ENCODE assay signal across 9 mouse cellular contexts in the genomic region with DNA sequence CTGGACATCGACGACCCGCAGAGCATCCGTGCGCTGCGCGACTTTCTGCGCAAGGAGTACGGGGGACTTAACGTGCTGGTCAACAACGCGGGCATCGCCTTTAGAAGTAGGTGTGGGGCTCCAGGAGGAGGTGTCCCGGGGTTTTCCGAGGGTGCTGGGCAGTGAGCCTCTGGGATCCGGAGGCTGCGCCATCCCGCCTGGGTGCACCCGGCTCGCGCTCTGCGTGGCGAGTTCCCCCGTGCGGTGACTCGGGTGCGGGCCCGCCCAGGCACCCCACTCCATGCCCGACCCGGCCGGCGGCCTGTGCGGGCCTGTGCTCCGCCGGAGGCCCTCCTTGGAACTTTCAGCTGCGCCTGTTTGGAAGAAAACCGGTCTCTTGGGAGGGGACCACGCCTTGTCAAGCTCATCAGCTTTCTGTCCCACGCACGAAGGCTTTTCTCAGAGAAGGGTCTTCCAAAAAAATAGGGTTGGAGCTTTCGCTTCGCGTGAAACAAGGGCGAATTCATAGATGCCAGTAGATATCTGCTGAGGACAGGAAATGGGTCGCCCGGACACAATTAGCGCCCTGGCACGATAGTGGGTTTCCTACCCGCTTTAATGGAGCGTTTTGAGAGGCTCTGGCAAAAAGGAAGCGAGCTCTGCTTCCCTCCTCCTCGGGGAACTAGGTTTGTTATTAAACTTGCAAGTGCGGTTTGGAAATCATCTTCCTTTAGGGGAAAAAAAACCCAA. TPM values are rescaled to one million over a fixed set of nuclear protein-coding genes. Genes with fewer than 3 reads are reported as not detected.
A peak's percentile ranks its signal among the peaks of the same experiment; 100 is the strongest.
DNase-seq lines count a peak whose midpoint lies in the region; ATAC-seq and TF ChIP-seq lines count a peak whose summit lies in the region.
"Had no signal": no experiment of that assay in that cellular context is flagged by ENCODE, and none has a peak within 500 bp of the region (broad histone marks: within the 10 kb centered on the region; RNA-seq: fewer than 3 reads in every experiment).

No protein-coding gene starts in this region.

- H3K4me1 ChIP-seq in G1E (ENCODE audit: insufficient read depth, low read depth, low read length), result peaks cover 2% of the 10 kb centered on the region; the same call in 1 of the 2 replicates
- H3K4me1 ChIP-seq in embryonic facial prominence, embryonic 13.5 days, result peaks cover 31% of the 10 kb centered on the region
- peaks cover 19% of the 10 kb centered on the region for H3K4me1 ChIP-seq in heart, embryonic 10.5 days
- peaks cover 14% of the 10 kb centered on the region for H3K4me1 ChIP-seq in stomach, embryonic 16.5 days (ENCODE audit: control insufficient read depth, insufficient read depth, low read length)

- TF ChIP-seq CTCF in G1E (IDR thresholded peaks at IDR 0.05; ENCODE audit: low read depth, low read length), result no peak

- peaks cover 22% of the 10 kb centered on the region for H3K27me3 ChIP-seq in G1E (ENCODE audit: insufficient read depth, low read length)
- peaks cover 63% of the 10 kb centered on the region for H3K27me3 ChIP-seq in embryonic facial prominence, embryonic 13.5 days
- H3K27me3 ChIP-seq in heart, embryonic 10.5 days (ENCODE audit: insufficient read depth, poor library complexity, severe bottlenecking), result peaks cover 60% of the 10 kb centered on the region
- H3K27me3 ChIP-seq in stomach, embryonic 16.5 days (ENCODE audit: control insufficient read depth, insufficient read depth, low read length), result peaks cover 20% of the 10 kb centered on the region; the same call in 1 of the 2 replicates

- H3K36me3 ChIP-seq in G1E (replicated peaks) (no peaks in the 10 kb centered on the region), macrophage (ENCODE audit: inconsistent target) (no peaks in the 10 kb centered on the region)
- H3K36me3 ChIP-seq in embryonic facial prominence, embryonic 13.5 days, result no peaks in the 10 kb centered on the region
- no peaks in the 10 kb centered on the region for H3K36me3 ChIP-seq in heart, embryonic 10.5 days
- no peaks in the 10 kb centered on the region for H3K36me3 ChIP-seq in stomach, embryonic 16.5 days (ENCODE audit: control insufficient read depth, insufficient read depth, low read length)

- peaks cover 8% of the 10 kb centered on the region for H3K9me3 ChIP-seq in G1E (replicated peaks)
- H3K9me3 ChIP-seq in embryonic facial prominence, embryonic 13.5 days, result no peaks in the 10 kb centered on the region
- no peaks in the 10 kb centered on the region for H3K9me3 ChIP-seq in heart, embryonic 10.5 days
- H3K9me3 ChIP-seq in stomach, embryonic 16.5 days (replicated peaks; ENCODE audit: control insufficient read depth, low read length), result no peaks in the 10 kb centered on the region

- H3K9ac ChIP-seq in embryonic facial prominence, embryonic 13.5 days, result peak overlapping the region; percentile 74
- peak overlapping the region; percentile 75 for H3K9ac ChIP-seq in stomach, embryonic 16.5 days (ENCODE audit: low read length)

- H3K4me3 ChIP-seq in G1E (ENCODE audit: low read depth, low read length) (0 out of 2 replicates have a peak overlapping the region, but pooled peaks have one; percentile 15), macrophage (ENCODE audit: inconsistent target) (peak overlapping the region; percentile 38)
- peak overlapping the region; percentile 53 for H3K4me3 ChIP-seq in embryonic facial prominence, embryonic 13.5 days
- H3K4me3 ChIP-seq in heart, embryonic 10.5 days, result peak overlapping the region; percentile 61
- H3K4me3 ChIP-seq in stomach, embryonic 16.5 days (replicated peaks; ENCODE audit: low read length), result peak overlapping the region; percentile 55

- WGBS in embryonic facial prominence, embryonic 13.5 days, result 1% methylated on average over 53 of the region's 53 CpGs
- WGBS in heart, embryonic 10.5 days, result under 1% methylated on average over 53 of the region's 53 CpGs
- 2% methylated on average over 53 of the region's 53 CpGs for WGBS in macrophage (ENCODE audit: missing documents)
- 2% methylated on average over 53 of the region's 53 CpGs for WGBS in stomach, embryonic 16.5 days

- no peak overlapping the region for H3K27ac ChIP-seq in embryonic facial prominence, embryonic 13.5 days
- H3K27ac ChIP-seq in heart, embryonic 10.5 days, result no peak overlapping the region
- H3K27ac ChIP-seq in macrophage, result no peak overlapping the region
- peak overlapping the region; percentile 81; the same call in 1 of the 2 replicates for H3K27ac ChIP-seq in stomach, embryonic 16.5 days (ENCODE audit: low read length)

- no peak for ATAC-seq in G1E (ENCODE audit: extremely low read depth, insufficient number of reproducible peaks, low FRiP score, poor library complexity, severe bottlenecking)
- no peak for ATAC-seq in embryonic facial prominence, embryonic 13.5 days (ENCODE audit: insufficient number of reproducible peaks, insufficient read depth, low FRiP score, low TSS enrichment, low read depth)
- no peak for ATAC-seq in stomach, embryonic 16.5 days (ENCODE audit: insufficient read depth, low FRiP score)

- H3K4me2 ChIP-seq in embryonic facial prominence, embryonic 13.5 days, result peak overlapping the region; percentile 97
- peak overlapping the region; percentile 91 for H3K4me2 ChIP-seq in stomach, embryonic 16.5 days (ENCODE audit: low read depth, low read length)

- DNase-seq in kidney, adult 18-20 months, result peak; percentile 38
- DNase-seq in kidney, adult 9 months, result no peak
- DNase-seq in G1E (ENCODE audit: low spot score), result no peak
- DNase-seq in heart, embryonic 10.5 days (ENCODE audit: low spot score), result no peak
- peak; percentile 43 for DNase-seq in kidney, postnatal 10 days

- H3K79me2 ChIP-seq in macrophage (ENCODE audit: inconsistent target), result no peaks in the 10 kb centered on the region

RNA-seq across cellular contexts. Expression of gene Cbr3, which starts 0.7 kb away (rescaled TPM):
- total RNA-seq in G1E (2014; fragmentation: Nextera tagmentation) (not detected in 2 replicates), G1E (2017) (not detected in 2 replicates)
- polyA plus RNA-seq in G1E (2012) (not detected in 2 replicates), macrophage (2018) (9.0 to 19.4 TPM (median 16.4 TPM) in 3 replicates)
- 8.1 and 9.9 TPM in 2 replicates for polyA plus RNA-seq in embryonic facial prominence, embryonic 13.5 days (2015; fragmentation: Nextera tagmentation; extraction: Ambion mirVana)
- 0.20 and 0.23 TPM in 2 replicates for polyA plus RNA-seq in heart, embryonic 10.5 days (2016; fragmentation: Nextera tagmentation; extraction: Ambion mirVana)
- total RNA-seq in macrophage (2018; cell fraction: chromatin; rRNA removed), result 1 to 10 TPM in 15 of 26 experiments, under 1 TPM in 3, not detected in 8; 0.70 to 6.8 (median 1.5) TPM
- 10 to 100 TPM in 12 of 26 experiments, 1 to 10 TPM in 14; 4.8 to 17.5 (median 9.3) TPM for total RNA-seq in macrophage (2018; cell fraction: cytosol; rRNA removed)
- 1 to 10 TPM in 25 of 26 experiments, under 1 TPM in 1; 0.87 to 9.8 (median 2.9) TPM for total RNA-seq in macrophage (2018; cell fraction: nucleus; rRNA removed)
- polyA plus RNA-seq in stomach, embryonic 16.5 days (2015; fragmentation: Nextera tagmentation; extraction: Ambion mirVana), result 34.8 and 46.2 TPM in 2 replicates
- total RNA-seq: MEL had no signal

RNA-seq across cellular contexts. Expression of gene Dop1b, which starts 28.0 kb away (rescaled TPM):
- total RNA-seq in G1E (2014; fragmentation: Nextera tagmentation) (1.3 and 3.2 TPM in 2 replicates), G1E (2017) (1.6 and 1.8 TPM in 2 replicates)
- polyA plus RNA-seq in G1E (2012) (1.2 and 1.4 TPM in 2 replicates), macrophage (2018) (22.6 to 30.7 TPM (median 29.9 TPM) in 3 replicates)
- 11.8 and 16.4 TPM in 2 replicates for polyA plus RNA-seq in embryonic facial prominence, embryonic 13.5 days (2015; fragmentation: Nextera tagmentation; extraction: Ambion mirVana)
- polyA plus RNA-seq in heart, embryonic 10.5 days (2016; fragmentation: Nextera tagmentation; extraction: Ambion mirVana), result 6.3 and 7.4 TPM in 2 replicates
- 100 to 1,000 TPM; 102 to 263 (median 143) TPM for total RNA-seq in macrophage (2018; cell fraction: chromatin; rRNA removed)
- 10 to 100 TPM; 29.1 to 56.1 (median 36.6) TPM for total RNA-seq in macrophage (2018; cell fraction: cytosol; rRNA removed)
- total RNA-seq in macrophage (2018; cell fraction: nucleus; rRNA removed), result 100 to 1,000 TPM in 7 of 26 experiments, 10 to 100 TPM in 19; 58.1 to 121 (median 88.9) TPM
- polyA plus RNA-seq in stomach, embryonic 16.5 days (2015; fragmentation: Nextera tagmentation; extraction: Ambion mirVana), result 27.8 and 35.6 TPM in 2 replicates

RNA-seq across cellular contexts. Expression of gene Gm5678, which starts 55.8 kb away (rescaled TPM):
- total RNA-seq in G1E (2014; fragmentation: Nextera tagmentation) (1.1 and 1.3 TPM in 2 replicates), G1E (2017) (not detected in 2 replicates)
- polyA plus RNA-seq in G1E (2012) (not detected in 2 replicates), macrophage (2018) (not detected in 3 replicates)
- polyA plus RNA-seq in embryonic facial prominence, embryonic 13.5 days (2015; fragmentation: Nextera tagmentation; extraction: Ambion mirVana), result 0.29 TPM in 1 of 2 replicates, not detected in the other
- polyA plus RNA-seq in heart, embryonic 10.5 days (2016; fragmentation: Nextera tagmentation; extraction: Ambion mirVana), result not detected in 2 replicates
- total RNA-seq in macrophage (2018; cell fraction: chromatin; rRNA removed), result not detected
- not detected for total RNA-seq in macrophage (2018; cell fraction: cytosol; rRNA removed)
- total RNA-seq in macrophage (2018; cell fraction: nucleus; rRNA removed), result not detected
- 0.25 and 0.34 TPM in 2 replicates for polyA plus RNA-seq in stomach, embryonic 16.5 days (2015; fragmentation: Nextera tagmentation; extraction: Ambion mirVana)
- total RNA-seq: MEL had no signal

Comparison
In these comparisons a context has a peak if more than half of its experiments do, and no peak if none do; other contexts are left out.
1. DNase-seq: peak in kidney, adult 18-20 months (single experiment) and kidney, postnatal 10 days (single experiment); none in kidney, adult 9 months (single experiment), G1E (single experiment) and heart, embryonic 10.5 days (single experiment).
2. Peak in every context shown above with its lines, with median percentiles within 50 percentile points of each other: H3K4me3 ChIP-seq.